Mouse (Mus musculus): ENCODE results near the gene Gm10256.
"Not testable (repeated sequence)": the region's sequence is repeated elsewhere in the genome, so short reads cannot be mapped to it uniquely, and the experiment has no call there.

The Gm10256 gene

GRCm38 (mm10) chrY:2830380-2830779, at the start of gene Gm10256, which contains the start of gene Rbmy:
Gene Gm10256 (plus strand): TSS chrY:2830699.
Gene Rbmy (plus strand): TSS chrY:2830680.
- not testable (repeated sequence) for DNase-seq

- not testable (repeated sequence) for DNase-seq
Measured at GRCm38 (mm10) chrY:2796105-2796504, 34.4 kb upstream of the Gm10256 start, which contains the start of gene Gm4064. Gene Gm4064 (minus strand): TSS chrY:2796205.

GRCm38 (mm10) chrY:2900689-2901088, 70.2 kb downstream of the Gm10256 start, which contains the start of gene Gm10352:
Gene Gm10352 (plus strand): TSS chrY:2900989.
- not testable (repeated sequence) for DNase-seq

Measured in thymus, postnatal 4 days (tissue).